Mouse (Mus musculus): Measurements from ENCODE around the gene Ttc12. TPM values are rescaled to one million over a fixed set of nuclear protein-coding genes. Genes with fewer than 3 reads are reported as not detected.

The Ttc12 gene
- polyA plus RNA-seq, 1 experiment: 2.4 TPM

- no peak for DNase-seq (ENCODE audit: extremely low spot score in 1 of 2, low spot score in 1 of 2)
Observed at GRCm38 (mm10) chr9:49403711-49404110, 82.3 kb downstream of the Ttc12 start.

GRCm38 (mm10) chr9:49396006-49396405, 90.0 kb downstream of the Ttc12 start:
- peak in 1 of 2 experiments; percentile 37 for DNase-seq (ENCODE audit: extremely low spot score in 1 of 2, low spot score in 1 of 2)

- no peak for DNase-seq (ENCODE audit: extremely low spot score in 1 of 2, low spot score in 1 of 2)
Observed at GRCm38 (mm10) chr9:49392242-49392641, 93.8 kb downstream of the Ttc12 start.

Other genes starting within 250 kb of the Ttc12 start
- gene Gm4894, start 235.7 kb downstream of the Ttc12 start, polyA plus RNA-seq (2012; rRNA removed): not detected in 2 replicates
- gene Drd2, start 145.6 kb downstream of the Ttc12 start, polyA plus RNA-seq (2012; rRNA removed): 4.4 and 8.5 TPM in 2 replicates
- gene Ankk1, start 59.2 kb downstream of the Ttc12 start, polyA plus RNA-seq (2012; rRNA removed): not detected in 2 replicates

All from frontal cortex, adult 2 months (tissue).